Mouse (Mus musculus) CH12.LX (cell line): Measurements from ENCODE around the gene Qrfp. TPM values are rescaled to one million over a fixed set of nuclear protein-coding genes. Genes with fewer than 3 reads are reported as not detected.

Source experiments
- DNase-seq: peaks from one replicate; pipeline ENCODE4 v3.0.0-alpha.2; 2013; ENCODE audit errors: extremely low read depth
- H3K27ac ChIP-seq: 2 replicates; pipeline ENCODE4 v1.5.1; 2012; ENCODE audit warnings: low read depth, mild to moderate bottlenecking, control low read depth, moderate library complexity; ENCODE audit not compliant: insufficient read depth
- H3K27me3 ChIP-seq: replicated peaks from 2 replicates; pipeline ENCODE3; 2012; ENCODE audit warnings: inconsistent platforms
- H3K36me3 ChIP-seq, 2 experiments: replicated peaks in 1 of 2; 2 replicates each; pipeline versions ENCODE3 to v1.6.1; 2012; ENCODE audit warnings: inconsistent platforms in 1 of 2, low read length in 1 of 2, mild to moderate bottlenecking in 1 of 2, mixed read lengths in 1 of 2, moderate library complexity in 1 of 2; ENCODE audit not compliant: control insufficient read depth in 1 of 2, insufficient read depth in 1 of 2
- H3K4me1 ChIP-seq, 2 experiments: 2 replicates each; pipeline ENCODE4 v1.6.1; 2012; ENCODE audit warnings: inconsistent platforms in 1 of 2, moderate library complexity in 1 of 2; ENCODE audit not compliant: insufficient read depth in 2 of 2, control insufficient read depth in 1 of 2
- H3K4me2 ChIP-seq: 2 replicates; pipeline ENCODE4 v1.6.1; 2012; ENCODE audit warnings: low read depth, mild to moderate bottlenecking, control low read depth; ENCODE audit not compliant: poor library complexity, insufficient read depth, severe bottlenecking
- H3K4me3 ChIP-seq, 3 experiments: fragments of 150-350 bp in 1 of 3; sonication (generic) in 1 of 3; replicated peaks in 1 of 3; 2 replicates each; pipeline versions ENCODE3 to v1.5.1; 2011 to 2012; ENCODE audit warnings: low read depth in 2 of 3, low read length in 2 of 3, mild to moderate bottlenecking in 2 of 3, moderate library complexity in 2 of 3, control low read depth in 1 of 3, improper control_type of control experiment in 1 of 3, inconsistent platforms in 1 of 3, mixed read lengths in 1 of 3; ENCODE audit not compliant: poor library complexity in 1 of 3
- H3K79me2 ChIP-seq: replicated peaks from 2 replicates; pipeline ENCODE4 v1.6.1; 2012; ENCODE audit warnings: mild to moderate bottlenecking, moderate library complexity; ENCODE audit not compliant: control insufficient read depth, poor library complexity, insufficient read depth, severe bottlenecking; ENCODE audit errors: extremely low read depth
- H3K9ac ChIP-seq: 2 replicates; pipeline ENCODE4 v1.6.1; 2012; ENCODE audit warnings: low read depth, mild to moderate bottlenecking, control low read depth, moderate library complexity; ENCODE audit not compliant: insufficient read depth
- H3K9me3 ChIP-seq: replicated peaks from 2 replicates; pipeline ENCODE3; 2012; ENCODE audit warnings: low read length, inconsistent platforms, mixed read lengths
- SIN3A ChIP-seq: IDR thresholded peaks from 2 replicates; pipeline ENCODE4 v1.6.1; 2012; ENCODE audit warnings: low read length, improper control_type of control experiment, inconsistent platforms
- dilution Hi-C: fragments of 300-500 bp; cut with MboI; formaldehyde crosslinking; loops from 2 replicates; pipeline ENCODE4 v1.14.3; 2020; ENCODE audit warnings: low sequenced_read_pairs; ENCODE audit not compliant: extremely low pct_unique_long_range_greater_than_20kb, extremely low pct_ligation_motif_present
- in situ Hi-C: fragments of 300-500 bp; cut with MboI; formaldehyde crosslinking; loops from 3 replicates; pipeline ENCODE4 v1.14.3; 2019; ENCODE audit warnings: low sequenced_read_pairs, low pct_ligation_motif_present, low pct_unique_long_range_greater_than_20kb, mixed read lengths
- polyA plus RNA-seq: library from polyadenylated mRNA; unstranded; fragments of >175 nt; gene quantifications from 2 replicates; pipeline ENCODE4 v1.2.1, GENCODE M21; 2012; ENCODE audit warnings: low read depth; ENCODE audit not compliant: insufficient read length
- total RNA-seq, 2 experiments: library from RNA; depleted of rRNA; stranded (reverse); fragments of 300-350 nt in 1 of 2; fragments of >200 nt in 1 of 2; gene quantifications; 2 replicates each; pipeline ENCODE4 v1.2.3; 2012 to 2014

Gene Qrfp
- total and polyA plus RNA-seq, 3 experiments: not detected

GRCm38 (mm10) chr2:31757472-31757871 lies 52.9 kb downstream of the Qrfp start:
- no peak overlapping the region for H3K27ac ChIP-seq
- H3K9ac ChIP-seq: no peak overlapping the region
- peaks cover 4 to 27% of the 10 kb centered on the region in 2 experiments; a peak in 3 of 4 replicates for H3K4me1 ChIP-seq
- dilution Hi-C loops: no loop called here
- DNase-seq: no peak
- H3K27me3 ChIP-seq: no peaks in the 10 kb centered on the region
- H3K9me3 ChIP-seq: peaks cover 2% of the 10 kb centered on the region
- TF ChIP-seq SIN3A: no peak
- TF ChIP-seq, all 38 proteins: peak for 0
- in situ Hi-C loops: no loop called here
- no peaks in the 10 kb centered on the region for H3K36me3 ChIP-seq
- H3K4me2 ChIP-seq: no peak overlapping the region
- no peak overlapping the region for H3K4me3 ChIP-seq
- no peaks in the 10 kb centered on the region; the same call in 1 of the 2 replicates for H3K79me2 ChIP-seq

Other genes with a start within 250 kb of the Qrfp start
- gene Fubp3, start 237.9 kb downstream of the Qrfp start, total RNA-seq (2012; rRNA removed): 33.5 and 36.8 TPM in 2 replicates
- 64.2 and 68.6 TPM in 2 replicates for gene Fubp3, start 237.9 kb downstream of the Qrfp start, total RNA-seq (2014; rRNA removed)
- 52.3 and 57.3 TPM in 2 replicates for gene Fubp3, start 237.9 kb downstream of the Qrfp start, polyA plus RNA-seq
- not detected in 2 replicates for gene Prdm12, start 170.5 kb downstream of the Qrfp start, total RNA-seq (2012; rRNA removed)
- not detected in 2 replicates for gene Prdm12, start 170.5 kb downstream of the Qrfp start, total RNA-seq (2014; rRNA removed)
- not detected in 2 replicates for gene Prdm12, start 170.5 kb downstream of the Qrfp start, polyA plus RNA-seq
- 104 and 139 TPM in 2 replicates for gene Exosc2, start 139.9 kb downstream of the Qrfp start, total RNA-seq (2012; rRNA removed)
- gene Exosc2, start 139.9 kb downstream of the Qrfp start, total RNA-seq (2014; rRNA removed): 167 and 183 TPM in 2 replicates
- gene Exosc2, start 139.9 kb downstream of the Qrfp start, polyA plus RNA-seq: 110 and 134 TPM in 2 replicates
- 14.6 and 15.2 TPM in 2 replicates for gene Abl1, start 122.2 kb downstream of the Qrfp start, total RNA-seq (2012; rRNA removed)
- gene Abl1, start 122.2 kb downstream of the Qrfp start, total RNA-seq (2014; rRNA removed): 9.8 and 11.2 TPM in 2 replicates
- 19.9 and 22.4 TPM in 2 replicates for gene Abl1, start 122.2 kb downstream of the Qrfp start, polyA plus RNA-seq
- gene Fibcd1, start 35.4 kb upstream of the Qrfp start, total RNA-seq (2012; rRNA removed): 0.04 TPM in 2 replicates
- 0.04 and 0.15 TPM in 2 replicates for gene Fibcd1, start 35.4 kb upstream of the Qrfp start, total RNA-seq (2014; rRNA removed)
- 0.09 and 0.10 TPM in 2 replicates for gene Fibcd1, start 35.4 kb upstream of the Qrfp start, polyA plus RNA-seq
- not detected in 2 replicates for gene Lamc3, start 76.7 kb upstream of the Qrfp start, total RNA-seq (2012; rRNA removed)
- not detected in 2 replicates for gene Lamc3, start 76.7 kb upstream of the Qrfp start, total RNA-seq (2014; rRNA removed)
- gene Lamc3, start 76.7 kb upstream of the Qrfp start, polyA plus RNA-seq: not detected in 2 replicates
- 0.81 and 2.1 TPM in 2 replicates for gene Aif1l, start 139.6 kb upstream of the Qrfp start, total RNA-seq (2012; rRNA removed)
- 0.07 TPM in 1 of 2 replicates, not detected in the other for gene Aif1l, start 139.6 kb upstream of the Qrfp start, total RNA-seq (2014; rRNA removed)
- gene Aif1l, start 139.6 kb upstream of the Qrfp start, polyA plus RNA-seq: 0.08 and 0.11 TPM in 2 replicates
- gene Nup214, start 163.9 kb upstream of the Qrfp start, total RNA-seq (2012; rRNA removed): 50.9 and 61.0 TPM in 2 replicates
- gene Nup214, start 163.9 kb upstream of the Qrfp start, total RNA-seq (2014; rRNA removed): 13.9 and 17.9 TPM in 2 replicates
- gene Nup214, start 163.9 kb upstream of the Qrfp start, polyA plus RNA-seq: 83.4 and 106 TPM in 2 replicates